Mouse (Mus musculus): ENCODE data around the gene Caprin1.

Gene Caprin1

GRCm38 (mm10) chr2:103796211-103796860, 1.1 kb downstream of the Caprin1 start:
- DNase-seq, result peak; percentile 55 to 67

GRCm38 (mm10) chr2:103795843-103796210, 1.6 kb downstream of the Caprin1 start:
- DNase-seq, result peak; percentile 68 to 77

GRCm38 (mm10) chr2:103792009-103792408, 5.4 kb downstream of the Caprin1 start:
- DNase-seq, result no peak

GRCm38 (mm10) chr2:103785735-103786134, 11.7 kb downstream of the Caprin1 start:
- no peak for DNase-seq

GRCm38 (mm10) chr2:103784621-103785020, 12.8 kb downstream of the Caprin1 start:
- DNase-seq, result no peak

GRCm38 (mm10) chr2:103762492-103762891, 35.0 kb downstream of the Caprin1 start:
- DNase-seq, result no peak

DNA sequence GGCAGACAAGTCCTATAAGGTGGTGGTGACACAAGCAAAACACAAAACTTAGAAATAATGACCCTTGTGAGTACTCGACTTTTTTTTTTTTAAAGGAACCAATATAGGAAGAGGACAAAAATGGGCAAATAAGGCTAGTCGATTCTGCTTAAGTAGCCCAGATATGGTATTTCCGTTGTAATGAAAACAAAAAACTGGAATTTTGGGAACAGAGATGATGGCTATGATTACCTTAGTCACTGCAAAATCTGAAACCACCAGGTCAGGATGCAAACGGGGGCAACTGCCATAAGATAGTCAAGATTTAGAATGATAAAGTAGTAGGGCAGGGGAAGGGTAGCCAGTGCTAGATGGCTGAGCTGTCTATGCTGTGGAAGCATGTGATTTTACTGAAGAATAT, 35.5 kb downstream of the Caprin1 start:
- no peak for DNase-seq

GRCm38 (mm10) chr2:103760906-103761716, 36.3 kb downstream of the Caprin1 start, which contains the start of gene Nat10:
TSS of gene Nat10 (minus strand) at chr2:103761270.
- peak; percentile 98 to 99 for DNase-seq

GRCm38 (mm10) chr2:103760421-103760820, 37.0 kb downstream of the Caprin1 start:
- no peak for DNase-seq

DNA sequence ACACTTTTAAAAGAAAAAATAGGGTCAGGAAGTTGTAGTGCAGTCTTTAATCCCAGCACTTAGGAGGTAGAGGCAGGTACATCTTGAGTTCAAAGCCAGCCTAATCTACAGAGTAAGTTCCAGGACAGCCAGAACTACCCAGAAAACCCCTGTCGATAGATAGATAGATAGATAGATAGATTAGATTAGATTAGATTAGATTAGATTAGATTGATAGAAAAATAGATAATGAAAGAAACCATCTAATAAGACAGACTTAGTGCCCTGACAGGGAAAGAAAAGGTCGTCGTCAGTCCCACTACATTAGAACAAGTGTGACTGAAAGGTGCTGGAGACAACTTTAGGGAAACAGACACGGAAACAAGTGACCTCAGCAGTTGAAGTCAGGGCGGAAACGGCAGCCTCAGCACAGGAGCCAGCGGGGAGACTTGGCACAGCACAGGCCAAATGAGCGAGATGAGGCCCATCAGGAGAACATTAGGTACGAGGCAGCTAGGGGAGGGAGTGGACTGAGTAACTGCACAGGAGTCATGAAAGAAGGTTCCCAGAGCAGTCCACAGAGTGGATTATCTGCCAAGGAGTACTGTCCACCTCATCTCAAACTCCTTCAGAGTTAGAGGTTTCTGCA, 41.9 kb downstream of the Caprin1 start:
- DNase-seq, result no peak

- no peak for DNase-seq
Observed at GRCm38 (mm10) chr2:103754614-103755013, 42.8 kb downstream of the Caprin1 start.

DNA sequence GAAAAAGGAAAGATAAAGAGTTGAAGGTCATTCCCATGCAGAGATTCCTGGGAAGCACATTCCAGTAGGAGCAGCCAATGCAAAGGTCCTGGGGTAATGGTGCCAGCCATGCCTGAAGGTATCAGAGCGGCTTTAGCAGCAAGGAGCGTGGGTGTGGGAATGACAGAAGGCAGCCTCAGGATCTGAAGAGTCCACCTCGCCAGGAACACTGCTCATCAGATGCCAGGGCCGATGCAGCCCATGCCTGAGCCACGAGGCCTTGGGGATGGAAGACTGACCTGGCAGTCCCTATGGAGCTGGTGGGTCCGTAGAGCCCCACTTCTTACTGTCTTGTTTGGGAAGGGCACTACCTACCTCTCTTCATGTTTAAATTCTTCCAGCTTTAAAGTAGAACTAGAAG, 45.7 kb downstream of the Caprin1 start:
- no peak for DNase-seq

- no peak for DNase-seq
Observed at GRCm38 (mm10) chr2:103749091-103749490, 48.4 kb downstream of the Caprin1 start.

DNA sequence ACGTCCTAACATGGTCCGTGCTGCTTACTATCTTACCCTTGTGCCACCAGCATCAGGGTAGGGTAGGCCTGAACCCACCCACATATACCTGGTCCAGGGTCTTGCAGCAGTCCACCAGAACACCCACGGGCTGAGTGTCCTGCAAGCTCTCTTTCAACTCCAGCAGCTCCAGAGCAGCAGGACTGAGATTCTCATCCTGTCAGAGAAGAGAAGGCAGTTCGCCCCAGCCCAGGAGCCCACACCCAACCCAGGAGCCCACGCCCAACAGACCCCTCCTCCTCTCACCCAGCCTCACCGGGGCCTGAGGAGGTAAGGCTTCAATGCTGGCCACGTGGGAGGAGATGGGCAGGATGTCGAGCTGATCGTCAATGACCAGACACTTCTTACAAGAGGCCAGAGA, 49.6 kb downstream of the Caprin1 start:
- DNase-seq, result no peak

DNA sequence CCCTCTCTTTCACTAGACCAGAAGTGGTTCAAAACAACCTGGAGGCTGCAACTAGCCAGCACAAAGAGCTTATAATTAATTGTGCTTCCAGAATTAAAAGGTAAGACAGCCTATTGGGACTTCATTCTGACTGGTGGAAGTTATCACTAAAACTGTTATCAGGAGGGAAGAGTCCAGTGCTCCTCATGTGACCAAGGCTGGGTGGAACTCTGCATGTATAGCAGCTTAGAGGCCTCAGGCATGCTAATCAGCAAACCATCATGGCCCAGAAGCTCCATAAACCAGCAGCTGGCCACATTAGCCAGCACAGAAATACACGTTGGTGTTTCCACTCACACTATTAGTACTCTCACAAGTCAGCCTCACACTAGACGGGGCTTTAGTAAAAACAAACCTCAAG, 50.7 kb downstream of the Caprin1 start:
- no peak for DNase-seq

- no peak for DNase-seq
Observed at GRCm38 (mm10) chr2:103746096-103746495, 51.4 kb downstream of the Caprin1 start.

DNA sequence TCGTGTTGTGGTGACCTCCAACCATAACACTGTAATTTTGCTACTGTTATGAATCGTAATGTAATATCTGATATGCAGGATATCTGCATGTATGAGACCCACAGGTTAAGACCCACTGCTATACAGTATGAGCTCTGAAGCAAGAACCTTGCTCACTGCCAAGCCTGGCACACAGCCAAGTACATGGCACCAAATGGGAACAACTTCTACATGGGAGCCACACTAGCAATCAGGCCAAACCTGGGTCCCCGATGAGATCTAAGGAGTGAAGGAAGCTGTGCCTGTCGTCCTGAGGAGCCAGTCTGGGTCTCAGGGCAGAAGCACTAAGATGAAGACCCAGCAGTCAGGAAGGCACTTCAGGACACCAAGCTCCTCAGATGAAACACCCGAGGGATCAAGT, 52.0 kb downstream of the Caprin1 start:
- DNase-seq, result no peak

DNA sequence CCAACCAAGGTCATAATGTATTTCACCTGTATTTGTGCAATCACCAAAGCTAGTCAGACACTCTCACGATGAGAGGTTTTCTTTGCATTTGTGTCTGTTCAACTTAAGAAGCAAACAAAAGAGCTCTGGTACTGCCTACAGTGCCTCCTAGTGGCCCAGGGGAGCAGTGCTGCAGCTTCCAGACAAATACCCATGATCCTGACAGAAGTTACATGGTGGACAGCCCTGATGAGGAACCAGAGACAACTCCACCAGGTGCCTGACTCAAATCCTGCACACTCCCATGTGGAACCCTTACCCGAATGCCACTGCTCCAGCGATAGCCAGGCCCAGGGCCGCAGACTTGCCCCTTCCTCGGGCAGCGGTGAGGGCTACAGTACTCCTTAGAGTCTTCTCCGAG, 53.5 kb downstream of the Caprin1 start:
- DNase-seq, result peak; percentile 18 to 67

DNA sequence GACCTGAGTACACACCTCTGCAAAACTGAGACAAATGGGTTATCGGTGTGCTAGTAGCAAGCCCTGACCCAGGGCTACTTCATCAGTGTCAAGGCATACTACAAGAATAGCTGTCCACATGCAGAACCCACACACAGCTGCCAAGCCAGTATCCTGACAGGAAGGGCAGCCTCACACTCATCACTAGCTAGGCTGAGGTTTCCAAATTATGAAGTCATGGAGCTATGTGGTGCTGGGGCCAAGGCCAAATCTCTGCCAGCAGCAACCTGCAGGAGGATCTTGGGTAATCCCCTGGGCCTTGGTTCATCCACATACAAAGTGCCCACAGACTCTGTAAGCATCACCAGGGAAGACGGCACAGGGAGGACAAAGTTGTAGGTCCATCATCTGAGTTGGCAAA, 53.9 kb downstream of the Caprin1 start:
- peak in 1 of 2 experiments; percentile 4 for DNase-seq

DNA sequence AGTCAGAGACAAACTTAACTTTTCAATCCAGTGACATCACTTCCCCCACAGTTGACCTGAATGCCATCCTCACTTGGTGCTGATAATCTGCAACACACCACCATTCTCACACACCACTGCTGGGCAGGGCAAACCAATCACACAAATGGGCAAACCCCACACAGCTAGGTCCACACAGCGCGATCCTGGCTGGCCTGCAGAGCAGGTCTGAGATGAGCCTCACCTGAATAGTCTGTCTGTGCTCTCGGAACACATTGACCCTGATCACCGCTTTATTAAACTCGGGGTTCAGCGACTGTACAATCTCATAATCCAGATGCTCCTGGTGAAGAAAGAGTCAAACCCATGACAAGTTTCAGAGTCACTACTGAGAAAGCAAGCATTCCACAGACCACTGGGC, 54.6 kb downstream of the Caprin1 start:
- no peak for DNase-seq

- DNase-seq, result no peak
Observed at GRCm38 (mm10) chr2:103731423-103731822, 66.0 kb downstream of the Caprin1 start.

DNA sequence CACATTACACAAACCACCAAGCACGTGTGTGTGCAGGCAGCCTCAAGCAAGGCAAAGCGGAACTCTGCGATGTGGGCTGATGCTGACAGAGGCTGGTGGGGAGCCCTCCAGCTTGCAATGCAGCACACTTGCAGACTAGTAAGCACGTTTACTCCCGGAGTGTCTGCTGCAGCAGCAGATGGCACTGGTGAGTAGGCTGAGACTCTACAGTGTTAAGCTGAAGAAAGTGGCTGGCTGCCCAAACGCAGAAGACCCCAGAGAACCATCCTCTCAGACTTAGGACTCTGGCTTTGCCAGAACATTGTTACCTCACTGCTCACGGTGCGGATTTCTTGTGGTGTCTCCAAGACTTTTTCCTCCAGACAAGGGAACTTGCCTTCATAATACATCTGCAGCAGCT, 66.5 kb downstream of the Caprin1 start:
- DNase-seq, result no peak

GRCm38 (mm10) chr2:103728027-103728540, 69.4 kb downstream of the Caprin1 start:
- DNase-seq, result no peak

- DNase-seq, result no peak
Observed at GRCm38 (mm10) chr2:103724521-103724920, 72.9 kb downstream of the Caprin1 start.

Data from kidney, adult 8-10 months (tissue).